Mouse (Mus musculus): ENCODE measurements around the gene Pigr.

The Pigr gene

DNA sequence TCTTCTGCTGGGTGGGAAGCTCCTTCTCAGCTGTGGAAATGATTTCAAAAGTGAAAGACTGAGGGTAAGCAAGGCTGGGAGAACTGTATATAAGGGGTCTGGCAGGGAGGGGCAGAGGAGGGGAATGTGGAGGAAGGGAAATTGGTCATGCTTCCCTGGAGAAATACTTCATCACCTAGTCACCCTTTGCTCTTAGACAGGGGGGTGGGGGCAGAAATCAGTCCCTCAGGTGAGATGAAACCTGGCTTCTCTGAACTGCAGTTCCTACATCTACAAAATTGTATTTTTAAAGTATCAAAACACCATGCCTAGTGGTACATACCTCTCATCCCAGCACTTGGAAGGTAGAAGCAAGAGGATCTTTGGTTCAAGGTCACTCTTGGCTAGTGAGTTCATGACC, 60.9 kb downstream of the Pigr start, which contains the start of gene Il24:
TSS of gene Il24 (minus strand) at position 101 of the 400 bp plus-strand sequence.
- DNase-seq: no peak

DNA sequence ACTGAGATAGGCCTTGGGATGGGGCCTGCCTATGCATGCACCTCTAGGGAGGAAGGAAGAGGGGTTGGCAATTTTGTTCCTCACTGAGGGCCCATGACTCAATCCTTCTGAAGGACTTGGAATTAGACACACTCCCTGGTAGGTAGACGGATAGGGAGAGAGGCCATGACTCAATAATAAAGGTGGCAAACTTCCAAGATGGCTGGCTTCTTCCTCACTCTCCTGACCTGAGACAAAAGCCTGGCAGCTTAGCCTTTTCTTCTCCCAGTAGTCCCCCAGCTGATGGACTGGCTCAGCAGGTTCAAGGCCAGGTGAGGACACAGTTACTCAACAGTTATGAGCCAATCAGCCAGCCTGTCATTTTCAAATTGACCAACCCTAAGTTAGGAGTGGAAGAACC, 66.0 kb downstream of the Pigr start:
- DNase-seq: no peak

GRCm38 (mm10) chr1:130893329-130894040, 67.0 kb downstream of the Pigr start:
- no peak for DNase-seq

- no peak for DNase-seq
Measured at GRCm38 (mm10) chr1:130894468-130894867, 68.0 kb downstream of the Pigr start.

Data from cerebellum, adult 9-11 months (tissue).